Mouse (Mus musculus) heart, embryonic 11.5 days (tissue): ENCODE results near the gene Supt16. TPM values are rescaled to one million over a fixed set of nuclear protein-coding genes. Genes with fewer than 3 reads are reported as not detected.

ENCODE experiments used
- ATAC-seq: fragments of 200-750 bp; cut with Nextera tagmentation; replicated peaks from 2 replicates; pipeline ENCODE4 v1.8.0; 2017; ENCODE audit warnings: moderate library complexity; ENCODE audit not compliant: insufficient number of reproducible peaks, low FRiP score, low TSS enrichment
- H3K27ac ChIP-seq: fragments of 300-500 bp; sonication (generic); 2 replicates; pipeline ENCODE4 v1.5.1; 2014; ENCODE audit warnings: mild to moderate bottlenecking, low read depth, low read length
- H3K27me3 ChIP-seq: fragments of 300-500 bp; sonication (generic); 2 replicates; pipeline ENCODE4 v1.6.1; 2014; ENCODE audit warnings: mild to moderate bottlenecking, low read length, mixed read lengths; ENCODE audit not compliant: control insufficient read depth, insufficient read depth
- H3K36me3 ChIP-seq: fragments of 300-500 bp; sonication (generic); 2 replicates; pipeline ENCODE4 v1.6.1; 2014; ENCODE audit warnings: mild to moderate bottlenecking, low read length, moderate library complexity, mixed read lengths; ENCODE audit not compliant: control insufficient read depth, insufficient read depth
- H3K4me1 ChIP-seq: fragments of 300-500 bp; sonication (generic); 2 replicates; pipeline ENCODE4 v1.6.1; 2014; ENCODE audit warnings: low read length; ENCODE audit not compliant: control insufficient read depth, insufficient read depth
- H3K4me2 ChIP-seq: fragments of 300-500 bp; sonication (generic); 2 replicates; pipeline ENCODE4 v1.6.1; 2014; ENCODE audit warnings: mild to moderate bottlenecking, moderate library complexity
- H3K4me3 ChIP-seq: fragments of 300-500 bp; sonication (generic); 2 replicates; pipeline ENCODE4 v1.5.1; 2014; ENCODE audit warnings: low read depth, low read length
- H3K9ac ChIP-seq: fragments of 300-500 bp; sonication (generic); 2 replicates; pipeline ENCODE4 v1.6.1; 2014; ENCODE audit warnings: mild to moderate bottlenecking, low read depth, low read length, moderate library complexity
- H3K9me3 ChIP-seq: fragments of 300-500 bp; sonication (generic); replicated peaks from 2 replicates; pipeline ENCODE4 v1.6.1; 2016; ENCODE audit warnings: low read length; ENCODE audit not compliant: control insufficient read depth
- WGBS: fragments of 180-500 bp; shearing (Covaris S2); extraction: QIAGEN DNeasy Blood & Tissue Kit; methylation state at CpG from one replicate; pipeline ENCODE4 v1.1.7; 2014; ENCODE audit not compliant: insufficient replicate concordance; 5-methylcytosine and 5-hydroxymethylcytosine counted together
- polyA plus RNA-seq: library from polyadenylated mRNA; unstranded; fragments of >200 nt; fragmentation: Nextera tagmentation; extraction: Ambion mirVana; gene quantifications from 2 replicates; pipeline ENCODE4 v1.2.1, GENCODE M21; 2014

The Supt16 gene
- polyA plus RNA-seq, 1 experiment from 2014 or later, result 50.5 TPM

DNA sequence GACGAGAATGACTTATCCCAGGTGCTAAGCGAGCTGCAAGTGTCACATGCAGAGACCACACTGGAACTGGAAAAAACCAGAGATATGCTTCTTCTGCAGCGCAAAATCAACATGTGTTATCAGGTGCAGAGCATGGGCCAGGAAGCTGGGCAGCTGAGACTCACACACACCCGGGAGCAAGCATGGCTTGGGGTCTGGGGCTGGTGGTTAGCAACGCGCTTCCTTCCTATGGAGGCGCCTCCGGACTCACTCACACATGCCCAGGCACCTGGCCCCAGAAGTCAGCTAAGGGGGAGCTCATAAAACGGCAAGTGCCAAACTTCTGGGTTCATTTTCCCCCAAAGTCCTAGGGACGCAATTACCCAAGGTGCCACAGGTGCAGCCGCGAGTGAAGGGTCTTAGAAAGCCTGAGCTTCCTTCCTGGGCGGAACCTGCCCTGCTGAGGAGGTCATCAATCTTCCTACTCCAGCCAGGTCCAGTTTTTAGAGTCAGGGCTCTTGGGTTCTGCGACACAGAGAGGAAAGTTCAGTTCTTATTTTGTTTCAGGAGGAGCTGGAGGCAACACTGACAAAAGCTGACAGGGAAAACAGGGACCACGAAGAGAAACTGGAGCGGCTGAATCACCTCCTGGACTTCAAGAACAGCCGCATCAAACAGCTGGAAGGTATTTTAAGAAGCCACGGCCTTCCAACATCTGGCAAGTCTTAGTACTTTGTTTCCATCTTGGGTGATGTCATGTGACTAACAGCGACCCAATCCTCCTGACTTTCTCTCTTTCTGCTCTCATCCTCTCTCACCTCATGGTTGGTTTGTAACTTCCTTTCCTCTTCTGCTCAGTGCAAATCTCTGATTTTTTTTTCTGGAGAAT lies 56.4 kb downstream of the Supt16 start:
- Histone ChIP-seq H3K4me3 (0 out of 2 replicates have a peak overlapping the region, but pooled peaks have one; percentile 0), H3K9ac (0 out of 2 replicates have a peak overlapping the region, but pooled peaks have one; percentile 30), H3K27me3 (no peaks in the 10 kb centered on the region), H3K4me1 (peaks cover 9% of the 10 kb centered on the region), H3K36me3 (no peaks in the 10 kb centered on the region), H3K27ac (no peak overlapping the region), H3K9me3 (no peaks in the 10 kb centered on the region), H3K4me2 (peak overlapping the region; percentile 46)
- peak; percentile 50; the same call in 1 of the 2 replicates for ATAC-seq
- WGBS, result 34% methylated on average over 19 of the region's 19 CpGs

GRCm38 (mm10) chr14:52133584-52133983 lies 63.6 kb downstream of the Supt16 start:
- Histone ChIP-seq H3K27ac (no peak overlapping the region), H3K27me3 (no peaks in the 10 kb centered on the region), H3K9ac (no peak overlapping the region), H3K4me2 (no peak overlapping the region), H3K9me3 (no peaks in the 10 kb centered on the region), H3K4me1 (no peaks in the 10 kb centered on the region), H3K36me3 (no peaks in the 10 kb centered on the region), H3K4me3 (no peak overlapping the region)
- 73% methylated on average over 5 of the region's 5 CpGs for WGBS
- no peak for ATAC-seq

- H3K4me2 ChIP-seq, result no peak overlapping the region
- no peaks in the 10 kb centered on the region for H3K27me3 ChIP-seq
- 93% methylated on average over 3 of the region's 3 CpGs for WGBS
- H3K9ac ChIP-seq, result no peak overlapping the region
- no peaks in the 10 kb centered on the region for H3K4me1 ChIP-seq
- H3K9me3 ChIP-seq, result no peaks in the 10 kb centered on the region
- H3K4me3 ChIP-seq, result no peak overlapping the region
- no peak for ATAC-seq
- H3K27ac ChIP-seq, result no peak overlapping the region
- no peaks in the 10 kb centered on the region for H3K36me3 ChIP-seq
These were observed 72.6 kb downstream of the Supt16 start for GRCm38 (mm10) chr14:52124636-52125035.

- WGBS, result 18% methylated on average over 4 of the region's 4 CpGs
- Histone ChIP-seq H3K27me3 (no peaks in the 10 kb centered on the region), H3K4me1 (no peaks in the 10 kb centered on the region), H3K36me3 (no peaks in the 10 kb centered on the region), H3K4me3 (no peak overlapping the region), H3K27ac (no peak overlapping the region), H3K4me2 (no peak overlapping the region), H3K9ac (no peak overlapping the region), H3K9me3 (no peaks in the 10 kb centered on the region)
- no peak for ATAC-seq
These were observed 73.3 kb downstream of the Supt16 start for GRCm38 (mm10) chr14:52123918-52124317.

DNA sequence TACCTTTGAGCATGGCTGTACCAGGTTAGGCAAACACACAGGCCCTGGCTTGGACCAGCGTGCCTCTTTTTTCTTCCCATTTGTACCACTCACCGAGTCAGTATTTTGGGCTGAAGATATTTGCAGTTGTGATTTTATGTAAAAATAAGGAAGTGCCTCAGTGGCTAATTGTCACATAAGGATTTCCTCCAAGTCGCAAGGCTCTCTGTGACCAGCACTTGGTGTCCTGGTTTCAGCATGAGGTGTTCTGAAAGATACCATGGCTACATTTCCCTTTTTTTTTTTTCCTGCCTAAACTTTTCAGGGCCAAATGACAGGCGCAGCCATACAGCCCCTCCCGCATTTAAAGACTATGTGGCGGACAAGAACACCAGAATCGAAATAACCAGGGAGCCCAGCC lies 77.0 kb downstream of the Supt16 start:
- Histone ChIP-seq H3K36me3 (no peaks in the 10 kb centered on the region), H3K9ac (no peak overlapping the region), H3K4me1 (no peaks in the 10 kb centered on the region), H3K27ac (no peak overlapping the region), H3K4me3 (no peak overlapping the region), H3K9me3 (no peaks in the 10 kb centered on the region), H3K4me2 (no peak overlapping the region; the same call in 1 of the 2 replicates), H3K27me3 (no peaks in the 10 kb centered on the region)
- WGBS, result 50% methylated on average over 7 of the region's 7 CpGs
- no peak for ATAC-seq

DNA sequence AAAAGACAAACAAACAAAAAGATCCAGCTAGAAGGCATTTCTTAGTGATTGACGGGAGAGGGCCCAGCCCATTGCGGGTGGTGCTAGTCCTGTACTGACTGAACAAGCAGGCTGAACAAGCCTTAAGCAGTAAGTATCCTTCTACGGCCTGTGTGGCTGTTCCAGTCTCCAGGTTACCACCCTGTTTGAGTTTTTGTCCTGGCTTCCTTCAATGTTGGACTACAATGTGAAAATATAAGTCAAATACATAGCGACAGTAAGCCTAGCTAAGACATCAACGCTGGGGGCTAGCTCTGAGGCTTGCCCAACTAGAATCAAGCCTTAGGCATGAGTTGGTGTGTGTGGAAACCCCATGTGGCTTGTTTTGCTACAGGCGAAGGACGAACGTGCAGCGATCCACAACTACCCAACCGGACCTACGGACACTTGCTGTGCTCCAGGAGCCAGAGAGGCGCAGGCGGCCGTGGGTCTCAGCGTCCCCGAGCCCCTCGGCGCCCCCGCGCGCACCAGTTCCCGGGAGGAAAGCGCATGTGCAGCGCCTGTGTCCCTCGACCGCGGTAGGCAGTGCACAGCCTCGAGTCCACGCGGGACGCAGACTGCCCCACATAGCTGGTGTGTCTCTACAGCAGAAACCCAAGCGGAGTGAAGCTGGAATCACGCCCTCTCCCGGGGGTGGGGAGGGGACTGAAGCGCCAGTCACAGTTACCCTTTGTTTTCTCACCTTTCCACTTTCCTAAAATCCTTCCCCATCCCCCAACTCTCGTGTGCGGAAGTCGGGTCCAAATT lies 78.2 kb downstream of the Supt16 start:
- H3K4me2 ChIP-seq, result peak overlapping the region; percentile 87
- H3K27me3 ChIP-seq, result no peaks in the 10 kb centered on the region
- H3K9me3 ChIP-seq, result no peaks in the 10 kb centered on the region
- ATAC-seq, result peak; percentile 69
- H3K36me3 ChIP-seq, result no peaks in the 10 kb centered on the region
- peak overlapping the region; percentile 77 for H3K9ac ChIP-seq
- WGBS, result under 1% methylated on average over 38 of the region's 38 CpGs
- peak overlapping the region; percentile 50 for H3K4me3 ChIP-seq
- H3K4me1 ChIP-seq, result no peaks in the 10 kb centered on the region
- H3K27ac ChIP-seq, result peak overlapping the region; percentile 54

DNA sequence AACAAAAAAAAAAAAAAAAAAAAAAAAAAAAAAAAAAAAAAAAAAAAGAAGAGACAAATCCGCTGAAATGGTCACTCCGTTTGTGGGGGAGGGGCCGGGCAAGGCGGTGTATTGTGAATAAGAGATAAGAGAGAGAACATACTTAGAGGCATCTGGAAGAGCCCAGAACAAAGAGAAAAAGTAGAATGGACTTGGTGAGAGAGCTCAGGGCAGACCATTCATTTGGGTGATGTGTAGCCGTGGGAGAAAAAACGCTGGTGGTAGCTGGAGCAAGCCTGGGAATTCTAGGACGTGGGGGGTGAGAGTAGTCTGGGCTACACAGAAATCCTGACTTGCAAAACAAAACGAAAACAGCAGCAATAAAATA lies 78.8 kb downstream of the Supt16 start:
- H3K9me3 ChIP-seq, result no peaks in the 10 kb centered on the region
- 0 out of 2 replicates have a peak, but pooled peaks have one; percentile 44 for ATAC-seq
- peak overlapping the region; percentile 54 for H3K27ac ChIP-seq
- peak overlapping the region; percentile 87 for H3K4me2 ChIP-seq
- no peaks in the 10 kb centered on the region for H3K36me3 ChIP-seq
- H3K4me3 ChIP-seq, result peak overlapping the region; percentile 50
- H3K4me1 ChIP-seq, result no peaks in the 10 kb centered on the region
- WGBS, result 13% methylated on average over 8 of the region's 8 CpGs
- no peaks in the 10 kb centered on the region for H3K27me3 ChIP-seq
- peak overlapping the region; percentile 77 for H3K9ac ChIP-seq

- WGBS, result 91% methylated on average over 5 of the region's 5 CpGs
- H3K4me2 ChIP-seq, result no peak overlapping the region
- no peak overlapping the region for H3K4me3 ChIP-seq
- H3K36me3 ChIP-seq, result no peaks in the 10 kb centered on the region
- H3K9me3 ChIP-seq, result no peaks in the 10 kb centered on the region
- H3K9ac ChIP-seq, result no peak overlapping the region
- H3K27ac ChIP-seq, result no peak overlapping the region
- no peaks in the 10 kb centered on the region for H3K27me3 ChIP-seq
- no peaks in the 10 kb centered on the region for H3K4me1 ChIP-seq
- ATAC-seq, result no peak
These were observed 80.0 kb downstream of the Supt16 start for GRCm38 (mm10) chr14:52117241-52117640.
